Mouse (Mus musculus) MEL (cell line): ENCODE results near the gene Prdm1.

ENCODE experiments used
- CHD2 ChIP-seq: IDR thresholded peaks from 2 replicates; pipeline ENCODE4 v1.6.1; 2011; ENCODE audit warnings: low read length, improper control_type of control experiment
- CTCF ChIP-seq, 3 experiments: IDR thresholded peaks in 2 of 3; conservative IDR thresholded peaks in 1 of 3; 2 replicates each; pipeline ENCODE4 v1.5.1; 2011 to 2012; ENCODE audit warnings: low read length in 3 of 3, low read depth in 2 of 3, mild to moderate bottlenecking in 2 of 3, improper control_type of control experiment in 1 of 3, inconsistent platforms in 1 of 3, mixed read lengths in 1 of 3, moderate library complexity in 1 of 3; ENCODE audit not compliant: control insufficient read depth in 1 of 3, insufficient read depth in 1 of 3, poor library complexity in 1 of 3, severe bottlenecking in 1 of 3
- EP300 ChIP-seq, 2 experiments: IDR thresholded peaks; 2 replicates each; pipeline ENCODE4 v1.6.1; 2011; ENCODE audit warnings: improper control_type of control experiment in 2 of 2, low read length in 2 of 2, low read depth in 1 of 2, mild to moderate bottlenecking in 1 of 2
- MXI1 ChIP-seq: IDR thresholded peaks from 2 replicates; pipeline ENCODE4 v1.6.1; 2011; ENCODE audit warnings: mild to moderate bottlenecking, low read depth, low read length, improper control_type of control experiment
- NELFE ChIP-seq: IDR thresholded peaks from 2 replicates; pipeline ENCODE4 v1.6.1; 2011; ENCODE audit warnings: low read depth, low read length, improper control_type of control experiment
- POLR2A ChIP-seq, 2 experiments: IDR thresholded peaks; 2 replicates each; pipeline ENCODE4 v1.6.1; 2011 to 2012; ENCODE audit warnings: low read length in 2 of 2, mild to moderate bottlenecking in 2 of 2, control low read depth in 1 of 2, improper control_type of control experiment in 1 of 2, low read depth in 1 of 2, moderate library complexity in 1 of 2; ENCODE audit not compliant: control insufficient read depth in 1 of 2, insufficient read depth in 1 of 2, poor library complexity in 1 of 2
- POLR2AphosphoS2 ChIP-seq: IDR thresholded peaks from 2 replicates; pipeline ENCODE4 v1.6.1; 2011; ENCODE audit warnings: low read length, improper control_type of control experiment
- RAD21 ChIP-seq: IDR thresholded peaks from 2 replicates; pipeline ENCODE4 v1.6.1; 2011; ENCODE audit warnings: mild to moderate bottlenecking, low read depth, low read length, improper control_type of control experiment
- RCOR1 ChIP-seq: IDR thresholded peaks from 2 replicates; pipeline ENCODE4 v1.6.1; 2012; ENCODE audit warnings: low read depth, mild to moderate bottlenecking, inconsistent platforms, low read length, improper control_type of control experiment
- SMC3 ChIP-seq: IDR thresholded peaks from 2 replicates; pipeline ENCODE4 v1.6.1; 2011; ENCODE audit warnings: low read depth, low read length, improper control_type of control experiment

GRCm38 (mm10) chr10:44474256-44474655 is 54.0 kb downstream of the Prdm1 start:
- TF ChIP-seq SMC3: no peak
- TF ChIP-seq CTCF (IDR thresholded peaks at IDR 0.05 in 2 of 3, conservative IDR thresholded peaks at IDR 0.05 in 1 of 3; ENCODE audit: control insufficient read depth in 1 of 3, insufficient read depth in 1 of 3, low read depth in 2 of 3, low read length in 3 of 3, poor library complexity in 1 of 3, severe bottlenecking in 1 of 3): no peak
- TF ChIP-seq EP300 (IDR thresholded peaks at IDR 0.05; ENCODE audit: low read depth in 1 of 2, low read length in 2 of 2): peak; percentile 65 to 72
- TF ChIP-seq POLR2AphosphoS2: no peak
- no peak for TF ChIP-seq RAD21
- no peak for TF ChIP-seq NELFE
- TF ChIP-seq POLR2A (IDR thresholded peaks at IDR 0.05; ENCODE audit: control insufficient read depth in 1 of 2, insufficient read depth in 1 of 2, low read depth in 1 of 2, low read length in 2 of 2, poor library complexity in 1 of 2): no peak
- TF ChIP-seq RCOR1: peak; percentile 94
- TF ChIP-seq MXI1: peak; percentile 97
- TF ChIP-seq CHD2: no peak
